Mouse (Mus musculus) G1E (cell line): Measurements from ENCODE around the gene Dctpp1.

Source experiments
- CTCF ChIP-seq: IDR thresholded peaks from 2 replicates; pipeline ENCODE4 v1.5.1; 2012; ENCODE audit warnings: low read depth, low read length, inconsistent platforms, mixed read lengths
- GATA1 ChIP-seq: IDR thresholded peaks from 2 replicates; pipeline ENCODE4 v1.6.1; 2012; ENCODE audit warnings: borderline replicate concordance, low read length, inconsistent platforms, mixed read lengths
- POLR2AphosphoS5 ChIP-seq: IDR thresholded peaks from 2 replicates; pipeline ENCODE4 v1.6.1; 2012; ENCODE audit warnings: low read depth, low read length, inconsistent platforms; ENCODE audit not compliant: insufficient replicate concordance
- TAL1 ChIP-seq: conservative IDR thresholded peaks from 2 replicates; pipeline ENCODE4 v1.6.1; 2012; ENCODE audit warnings: low read depth, low read length, inconsistent platforms, mixed read lengths

DNA sequence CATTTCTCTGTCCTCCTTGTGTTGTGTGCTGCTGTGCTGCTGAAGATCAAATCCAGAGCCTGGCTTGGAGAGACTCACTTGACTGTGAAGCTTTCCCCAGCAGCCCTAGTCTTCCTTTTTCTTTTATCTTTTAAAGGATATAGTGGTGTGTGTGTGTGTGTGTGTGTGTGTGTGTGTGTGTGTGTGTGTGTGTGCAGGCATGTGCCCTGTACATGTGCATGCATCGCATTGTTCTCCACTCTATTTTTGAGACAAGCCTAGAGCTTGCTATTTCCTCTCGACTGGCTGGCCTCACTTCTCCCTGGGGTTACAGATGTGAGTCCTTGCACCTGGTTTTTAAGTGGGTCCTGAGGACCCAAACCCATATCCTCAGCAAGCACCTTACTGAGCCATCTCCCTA, 21.7 kb upstream of the Dctpp1 start:
- TF ChIP-seq POLR2AphosphoS5 (no peak), CTCF (no peak), TAL1 (no peak), GATA1 (no peak)
